Mouse (Mus musculus) forebrain, embryonic 13.5 days (tissue): ENCODE results near the gene Ric8b. TPM values are rescaled to one million over a fixed set of nuclear protein-coding genes. Genes with fewer than 3 reads are reported as not detected.

Experiments
- ATAC-seq: fragments of 200-750 bp; cut with Nextera tagmentation; 2 replicates; pipeline ENCODE4 v1.8.0; 2017
- H3K27ac ChIP-seq: fragments of 300-500 bp; sonication (generic); 2 replicates; pipeline ENCODE4 v1.5.1; 2015; ENCODE audit warnings: inconsistent platforms, mild to moderate bottlenecking, moderate library complexity
- H3K27me3 ChIP-seq: fragments of 300-500 bp; sonication (generic); 2 replicates; pipeline ENCODE4 v1.6.1; 2015; ENCODE audit warnings: mild to moderate bottlenecking, inconsistent platforms
- H3K36me3 ChIP-seq: fragments of 300-500 bp; sonication (generic); 2 replicates; pipeline ENCODE4 v1.6.1; 2015; ENCODE audit warnings: mild to moderate bottlenecking, inconsistent platforms; ENCODE audit not compliant: poor library complexity, severe bottlenecking
- H3K4me1 ChIP-seq: fragments of 300-500 bp; sonication (generic); 2 replicates; pipeline ENCODE4 v1.6.1; 2015; ENCODE audit warnings: inconsistent platforms
- H3K4me2 ChIP-seq: fragments of 300-500 bp; sonication (generic); 2 replicates; pipeline ENCODE4 v1.6.1; 2015; ENCODE audit warnings: inconsistent platforms, mild to moderate bottlenecking, moderate library complexity
- H3K4me3 ChIP-seq: fragments of 300-500 bp; sonication (generic); 2 replicates; pipeline ENCODE4 v1.5.1; 2015; ENCODE audit warnings: mild to moderate bottlenecking, inconsistent platforms
- H3K9ac ChIP-seq: fragments of 300-500 bp; sonication (generic); 2 replicates; pipeline ENCODE4 v1.6.1; 2015; ENCODE audit warnings: mild to moderate bottlenecking, inconsistent platforms
- H3K9me3 ChIP-seq: fragments of 300-500 bp; sonication (generic); replicated peaks from 2 replicates; pipeline ENCODE4 v1.6.1; 2016; ENCODE audit warnings: inconsistent platforms
- WGBS: fragments of 180-500 bp; shearing (Covaris S2); methylation state at CpG from one replicate; pipeline ENCODE4 v1.1.7; 2015; 5-methylcytosine and 5-hydroxymethylcytosine counted together
- polyA plus RNA-seq: library from polyadenylated mRNA; unstranded; fragments of >200 nt; fragmentation: Nextera tagmentation; extraction: Ambion mirVana; gene quantifications from 2 replicates; pipeline ENCODE4 v1.2.1, GENCODE M21; 2015

Ric8b gene
- polyA plus RNA-seq, 1 experiment from 2014 or later: 34.2 TPM

DNA sequence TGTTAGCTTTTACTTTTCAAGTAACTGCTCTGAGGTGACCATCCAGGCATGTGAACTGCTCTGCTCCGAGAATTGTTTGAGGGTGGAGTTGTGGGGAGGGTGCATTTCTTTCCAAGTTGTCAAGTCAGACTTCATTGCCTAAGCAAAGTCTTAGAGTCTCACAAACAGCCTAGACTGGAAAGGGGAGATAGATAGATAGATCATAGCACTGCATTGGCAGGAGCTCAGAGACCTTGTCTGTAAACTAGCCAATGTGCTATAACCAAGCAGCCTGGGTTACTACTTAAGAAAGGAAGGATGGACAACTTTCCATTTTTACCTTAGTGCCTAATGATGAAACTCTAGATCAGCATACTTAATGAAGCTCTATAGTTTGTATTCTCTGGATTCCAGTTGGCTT is 22.9 kb downstream of the Ric8b start:
- Histone ChIP-seq H3K27ac (no peak overlapping the region), H3K4me2 (no peak overlapping the region), H3K4me3 (no peak overlapping the region), H3K9me3 (no peaks in the 10 kb centered on the region), H3K4me1 (no peaks in the 10 kb centered on the region), H3K36me3 (0 out of 2 replicates have a peak, but pooled peaks cover 6% of the 10 kb centered on the region), H3K27me3 (no peaks in the 10 kb centered on the region), H3K9ac (no peak overlapping the region)
- WGBS: 80% methylated on average over 1 of the region's 1 CpGs
- ATAC-seq: no peak

- H3K4me2 ChIP-seq: no peak overlapping the region
- WGBS: 94% methylated on average over 3 of the region's 3 CpGs
These were observed 28.3 kb downstream of the Ric8b start for GRCm38 (mm10) chr10:84945692-84946091.

GRCm38 (mm10) chr10:84948970-84949683 is 31.7 kb downstream of the Ric8b start:
- no peaks in the 10 kb centered on the region for H3K4me1 ChIP-seq
- no peaks in the 10 kb centered on the region for H3K9me3 ChIP-seq
- no peak for ATAC-seq
- no peak overlapping the region for H3K27ac ChIP-seq
- H3K4me2 ChIP-seq: no peak overlapping the region
- no peaks in the 10 kb centered on the region for H3K27me3 ChIP-seq
- H3K36me3 ChIP-seq: peaks cover 26% of the 10 kb centered on the region
- WGBS: 82% methylated on average over 8 of the region's 8 CpGs
- no peak overlapping the region for H3K4me3 ChIP-seq
- no peak overlapping the region for H3K9ac ChIP-seq

More at GRCm38 (mm10) chr10:84945692-84946091, 28.3 kb downstream of the Ric8b start:
- Histone ChIP-seq H3K27me3 (no peaks in the 10 kb centered on the region), H3K27ac (no peak overlapping the region), H3K9me3 (no peaks in the 10 kb centered on the region), H3K4me3 (no peak overlapping the region), H3K9ac (no peak overlapping the region), H3K4me1 (no peaks in the 10 kb centered on the region), H3K36me3 (peaks cover 21% of the 10 kb centered on the region)
- ATAC-seq: no peak

GRCm38 (mm10) chr10:84949684-84950010 is 32.2 kb downstream of the Ric8b start:
- Histone ChIP-seq H3K4me2 (no peak overlapping the region), H3K36me3 (peaks cover 26% of the 10 kb centered on the region), H3K9ac (no peak overlapping the region), H3K4me1 (no peaks in the 10 kb centered on the region), H3K9me3 (no peaks in the 10 kb centered on the region), H3K4me3 (no peak overlapping the region), H3K27me3 (no peaks in the 10 kb centered on the region), H3K27ac (no peak overlapping the region)
- ATAC-seq: no peak
- 90% methylated on average over 3 of the region's 3 CpGs for WGBS

DNA sequence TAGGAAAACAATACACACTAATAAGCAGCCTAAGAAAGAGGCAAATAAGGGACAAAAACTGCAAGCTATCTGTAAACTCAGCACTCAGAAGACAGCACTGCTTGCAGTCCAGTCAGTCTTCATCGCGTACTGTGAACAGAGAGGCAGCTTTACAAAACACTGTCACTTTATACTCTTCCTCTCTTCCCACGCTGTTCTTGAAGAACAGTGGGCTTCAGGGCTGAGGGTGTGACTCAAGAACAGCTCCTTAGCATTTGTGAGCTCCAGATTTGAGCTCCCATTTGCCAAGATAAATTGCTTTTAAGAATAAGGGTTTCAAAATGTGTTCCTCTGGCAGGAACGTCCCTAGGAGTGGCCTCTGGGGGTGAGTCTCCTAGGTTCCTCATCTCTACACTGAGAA is 33.0 kb downstream of the Ric8b start:
- Histone ChIP-seq H3K4me1 (peaks cover 5% of the 10 kb centered on the region; the same call in 1 of the 2 replicates), H3K36me3 (peaks cover 26% of the 10 kb centered on the region)
- 77% methylated on average over 4 of the region's 4 CpGs for WGBS

DNA sequence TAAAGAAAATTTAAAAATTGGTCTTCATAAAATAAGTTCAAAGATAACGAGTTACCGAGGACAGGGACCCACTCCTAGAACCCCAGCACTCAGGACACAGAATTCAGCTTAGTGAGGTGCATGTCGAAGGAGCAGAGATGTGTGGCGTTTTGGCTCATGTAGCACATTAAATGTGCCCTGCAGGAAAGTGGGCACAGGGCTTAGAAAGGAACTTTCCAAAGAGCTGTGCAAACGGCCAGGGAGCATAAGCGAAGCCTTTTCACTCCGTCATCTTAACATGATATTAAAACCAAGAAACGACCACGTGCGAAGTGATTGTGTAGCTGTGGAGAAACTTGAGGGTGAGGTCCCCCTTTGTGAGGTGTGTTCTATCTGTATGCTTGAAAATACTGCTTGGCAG is 36.8 kb downstream of the Ric8b start:
- no peak overlapping the region for H3K27ac ChIP-seq
- WGBS: 93% methylated on average over 10 of the region's 10 CpGs

More for the DNA sequence above, 33.0 kb downstream of the Ric8b start:
- Histone ChIP-seq H3K9ac (no peak overlapping the region), H3K27ac (no peak overlapping the region), H3K27me3 (no peaks in the 10 kb centered on the region), H3K4me3 (no peak overlapping the region), H3K4me2 (no peak overlapping the region), H3K9me3 (no peaks in the 10 kb centered on the region)
- ATAC-seq: no peak

DNA sequence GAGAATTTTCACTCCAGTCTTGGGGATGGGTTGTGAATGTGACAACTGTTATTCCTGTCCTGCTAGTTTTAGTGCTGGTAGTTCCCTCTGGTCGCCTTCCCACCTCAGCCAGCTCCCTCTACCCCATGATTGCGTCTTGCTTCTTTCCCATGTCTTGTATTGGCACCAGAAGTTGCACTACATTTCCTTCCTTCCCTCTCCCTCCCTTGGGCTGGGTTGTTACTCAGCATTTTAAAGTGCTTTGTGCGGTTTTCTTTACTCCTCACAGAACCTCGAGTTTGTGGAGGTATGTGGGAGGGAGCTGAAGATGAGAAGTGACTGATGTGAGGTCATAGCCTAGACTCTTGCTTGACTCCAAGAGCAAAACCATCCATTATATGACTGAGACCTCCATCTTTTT is 38.8 kb downstream of the Ric8b start:
- no peak overlapping the region for H3K4me2 ChIP-seq
- H3K4me3 ChIP-seq: no peak overlapping the region
- H3K9me3 ChIP-seq: no peaks in the 10 kb centered on the region
- ATAC-seq: no peak
- peaks cover 8% of the 10 kb centered on the region; the same call in 1 of the 2 replicates for H3K4me1 ChIP-seq
- no peaks in the 10 kb centered on the region for H3K27me3 ChIP-seq
- peaks cover 4% of the 10 kb centered on the region; the same call in 1 of the 2 replicates for H3K36me3 ChIP-seq
- H3K9ac ChIP-seq: no peak overlapping the region
- no peak overlapping the region for H3K27ac ChIP-seq
- 84% methylated on average over 4 of the region's 4 CpGs for WGBS

More for the DNA sequence above, 36.8 kb downstream of the Ric8b start:
- peaks cover 8% of the 10 kb centered on the region for H3K36me3 ChIP-seq
- no peaks in the 10 kb centered on the region for H3K9me3 ChIP-seq
- H3K4me2 ChIP-seq: no peak overlapping the region
- no peak for ATAC-seq
- no peaks in the 10 kb centered on the region for H3K27me3 ChIP-seq
- H3K4me1 ChIP-seq: peaks cover 8% of the 10 kb centered on the region; the same call in 1 of the 2 replicates
- no peak overlapping the region for H3K4me3 ChIP-seq
- H3K9ac ChIP-seq: no peak overlapping the region

GRCm38 (mm10) chr10:84958597-84958996 is 41.2 kb downstream of the Ric8b start:
- Histone ChIP-seq H3K27ac (no peak overlapping the region), H3K4me1 (peaks cover 14% of the 10 kb centered on the region), H3K36me3 (peaks cover 2% of the 10 kb centered on the region), H3K9me3 (no peaks in the 10 kb centered on the region), H3K27me3 (no peaks in the 10 kb centered on the region), H3K9ac (no peak overlapping the region), H3K4me3 (no peak overlapping the region), H3K4me2 (no peak overlapping the region)
- ATAC-seq: no peak
- WGBS: 89% methylated on average over 2 of the region's 2 CpGs

DNA sequence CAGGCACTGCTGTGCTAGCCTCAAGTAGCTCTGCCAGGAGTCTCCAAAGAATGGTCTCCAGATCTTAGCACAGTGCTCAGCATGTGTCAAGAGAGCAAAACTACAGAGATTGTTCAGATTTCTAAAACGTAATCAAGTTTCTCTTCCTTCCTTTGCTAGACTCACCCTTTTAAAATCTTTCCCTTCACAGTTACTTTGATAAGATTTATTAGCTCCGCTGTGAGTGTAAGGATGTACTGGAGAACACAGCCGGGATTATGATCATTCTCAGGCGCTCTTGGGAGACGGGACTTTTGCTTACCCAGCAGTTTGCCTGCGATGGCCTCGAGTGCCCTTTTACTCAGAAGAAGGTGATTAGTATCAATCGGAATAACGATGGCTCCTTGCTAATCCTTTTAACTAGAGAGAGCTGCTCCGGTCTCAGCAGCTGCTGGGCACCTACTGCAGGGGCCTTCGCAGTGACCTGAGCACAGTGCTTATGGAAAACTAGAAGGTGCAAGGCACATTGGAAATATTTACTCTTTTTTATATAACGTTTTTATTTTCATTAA is 43.0 kb downstream of the Ric8b start:
- H3K4me2 ChIP-seq: no peak overlapping the region
- no peak overlapping the region for H3K27ac ChIP-seq
- peaks cover 2% of the 10 kb centered on the region for H3K36me3 ChIP-seq
- WGBS: 28% methylated on average over 12 of the region's 12 CpGs
- no peak for ATAC-seq
- H3K9ac ChIP-seq: no peak overlapping the region
- H3K27me3 ChIP-seq: no peaks in the 10 kb centered on the region
- H3K4me1 ChIP-seq: peaks cover 13% of the 10 kb centered on the region; the same call in 1 of the 2 replicates
- H3K9me3 ChIP-seq: no peaks in the 10 kb centered on the region
- no peak overlapping the region for H3K4me3 ChIP-seq

DNA sequence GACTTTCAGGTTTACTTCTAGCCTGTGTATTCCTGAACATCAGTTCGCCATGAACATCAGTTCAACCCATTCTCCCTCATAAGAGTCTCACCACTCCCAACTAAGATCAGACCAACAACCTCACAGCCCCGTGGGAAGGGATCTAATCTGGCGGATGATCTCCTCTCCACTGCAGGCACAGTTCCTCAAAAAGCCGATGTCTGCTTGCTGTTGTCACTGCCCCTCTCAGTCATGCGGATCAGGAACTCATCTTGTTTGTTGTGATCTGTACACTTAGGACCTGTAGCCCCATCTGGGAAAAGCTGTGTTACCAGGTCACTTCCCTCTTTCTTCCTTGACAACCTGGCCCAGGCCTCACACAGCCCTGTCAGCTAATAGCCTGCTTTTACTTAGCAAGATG is 45.7 kb downstream of the Ric8b start:
- Histone ChIP-seq H3K9ac (no peak overlapping the region), H3K27ac (peak overlapping the region; percentile 20; the same call in 1 of the 2 replicates), H3K36me3 (peaks cover 2% of the 10 kb centered on the region), H3K9me3 (no peaks in the 10 kb centered on the region), H3K4me1 (peaks cover 26% of the 10 kb centered on the region), H3K4me3 (no peak overlapping the region), H3K27me3 (no peaks in the 10 kb centered on the region), H3K4me2 (no peak overlapping the region)
- ATAC-seq: peak; percentile 50; the same call in 1 of the 2 replicates
- 88% methylated on average over 5 of the region's 5 CpGs for WGBS

DNA sequence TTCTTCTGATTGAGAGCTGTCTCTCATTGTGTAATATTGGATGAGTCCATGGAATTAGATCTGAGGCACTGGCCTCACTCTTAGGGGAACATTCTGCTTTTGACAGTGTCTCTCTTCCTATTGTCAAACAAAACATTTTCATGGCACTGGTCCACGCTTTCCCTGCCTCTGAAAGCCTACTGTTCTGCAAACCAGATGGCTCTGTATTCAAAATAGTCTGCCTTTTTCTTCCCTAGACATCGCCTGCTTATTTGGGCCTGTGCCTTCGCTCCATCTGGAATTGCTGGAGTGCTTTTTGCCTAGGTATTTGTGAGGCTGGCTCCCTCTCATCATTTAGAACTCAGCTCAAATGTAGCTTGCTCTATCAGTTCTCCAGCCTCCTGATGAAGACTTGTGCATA is 46.3 kb downstream of the Ric8b start:
- H3K27ac ChIP-seq: 0 out of 2 replicates have a peak overlapping the region, but pooled peaks have one; percentile 20
- H3K4me1 ChIP-seq: peaks cover 30% of the 10 kb centered on the region
- H3K4me2 ChIP-seq: no peak overlapping the region
- peak; percentile 81; the same call in 1 of the 2 replicates for ATAC-seq
- no peak overlapping the region for H3K9ac ChIP-seq
- no peaks in the 10 kb centered on the region for H3K9me3 ChIP-seq
- H3K4me3 ChIP-seq: no peak overlapping the region
- H3K27me3 ChIP-seq: no peaks in the 10 kb centered on the region
- 66% methylated on average over 3 of the region's 3 CpGs for WGBS
- H3K36me3 ChIP-seq: peaks cover 2% of the 10 kb centered on the region

- Histone ChIP-seq H3K36me3 (peaks cover 11% of the 10 kb centered on the region), H3K9me3 (no peaks in the 10 kb centered on the region), H3K4me2 (no peak overlapping the region), H3K4me3 (no peak overlapping the region), H3K9ac (no peak overlapping the region), H3K27ac (no peak overlapping the region), H3K4me1 (peaks cover 37% of the 10 kb centered on the region), H3K27me3 (no peaks in the 10 kb centered on the region)
- 65% methylated on average over 2 of the region's 2 CpGs for WGBS
- no peak for ATAC-seq
These were observed 49.1 kb downstream of the Ric8b start for GRCm38 (mm10) chr10:84966542-84966941.
